Mouse (Mus musculus) left cerebral cortex, postnatal 36 days (tissue): ENCODE data around the gene Steap1. TPM values are rescaled to one million over a fixed set of nuclear protein-coding genes. Genes with fewer than 3 reads are reported as not detected.

Experiments
- DNase-seq, 2 experiments: peaks; one replicate each; pipeline ENCODE4 v3.0.0; 2021 to 2022; ENCODE audit warnings: low spot score in 2 of 2, mixed read lengths in 1 of 2
- intact Hi-C: fragments of 180-260 bp; cut with DNase I; formaldehyde crosslinking; loops from one replicate; pipeline ENCODE4 v1.15.1; 2025
- total RNA-seq, 2 experiments: library from RNA; stranded (reverse); gene quantifications; 2 replicates each; pipeline ENCODE4 v1.2.3; 2021

Steap1 gene
- not detected for total RNA-seq

GRCm38 (mm10) chr5:5748866-5749682 lies at the start of gene Steap1:
TSS of gene Steap1 (minus strand) at chr5:5749326.
- intact Hi-C loops: no loop called here
- DNase-seq: peak; percentile 68 to 73

DNA sequence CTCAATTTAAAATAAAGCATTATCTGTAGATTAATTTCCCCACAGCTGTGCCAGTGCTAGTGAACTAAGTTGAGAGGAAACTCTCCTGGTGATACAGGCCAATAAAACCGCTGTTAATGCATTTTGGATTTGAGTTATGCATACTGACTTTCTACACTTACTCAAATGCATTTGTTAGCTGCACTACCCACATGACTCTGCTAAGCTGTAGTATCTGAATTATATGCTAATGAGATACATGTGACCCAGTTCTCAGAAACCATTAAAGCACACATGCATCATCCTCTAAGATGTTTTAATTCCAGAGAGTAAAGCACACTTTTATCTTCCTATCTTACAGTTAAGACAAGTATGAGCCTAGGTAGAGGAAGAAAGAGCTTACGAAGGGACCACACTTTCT lies 38.0 kb upstream of the Steap1 start:
- DNase-seq: no peak
- intact Hi-C loops: no loop called here

DNA sequence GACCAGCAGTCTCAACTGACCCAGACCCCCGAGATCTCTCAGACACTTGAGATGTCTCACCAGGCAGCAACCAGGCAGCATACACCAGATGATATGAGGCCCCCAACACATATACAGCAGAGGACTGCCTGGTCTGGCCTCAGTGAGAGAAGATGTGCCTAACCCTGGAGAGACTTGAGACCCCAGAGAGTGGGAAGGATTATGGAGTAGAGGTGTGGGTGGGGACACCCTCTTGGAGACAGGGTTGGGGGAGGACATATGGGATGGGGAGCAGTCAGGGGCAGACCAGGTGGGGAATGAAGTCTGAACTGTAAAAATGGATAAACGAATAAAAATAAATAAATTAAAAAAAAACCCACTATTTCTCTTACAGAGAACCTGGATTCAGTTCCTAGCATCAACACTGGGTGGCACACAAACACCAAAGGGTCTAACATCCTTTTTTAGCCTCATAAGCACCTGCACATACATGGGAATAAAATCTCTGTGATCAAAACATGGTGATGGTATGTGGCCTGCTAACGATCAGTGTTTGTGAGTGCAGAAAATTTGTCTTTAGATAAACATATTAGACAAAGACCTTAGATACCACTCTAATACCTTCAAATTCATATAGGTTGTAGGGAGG lies 7.4 kb upstream of the Steap1 start:
- DNase-seq: no peak
- intact Hi-C loops: no loop called here

GRCm38 (mm10) chr5:5755039-5755438 lies 5.9 kb upstream of the Steap1 start:
- intact Hi-C loops: no loop called here
- DNase-seq: peak; percentile 37 to 59

DNA sequence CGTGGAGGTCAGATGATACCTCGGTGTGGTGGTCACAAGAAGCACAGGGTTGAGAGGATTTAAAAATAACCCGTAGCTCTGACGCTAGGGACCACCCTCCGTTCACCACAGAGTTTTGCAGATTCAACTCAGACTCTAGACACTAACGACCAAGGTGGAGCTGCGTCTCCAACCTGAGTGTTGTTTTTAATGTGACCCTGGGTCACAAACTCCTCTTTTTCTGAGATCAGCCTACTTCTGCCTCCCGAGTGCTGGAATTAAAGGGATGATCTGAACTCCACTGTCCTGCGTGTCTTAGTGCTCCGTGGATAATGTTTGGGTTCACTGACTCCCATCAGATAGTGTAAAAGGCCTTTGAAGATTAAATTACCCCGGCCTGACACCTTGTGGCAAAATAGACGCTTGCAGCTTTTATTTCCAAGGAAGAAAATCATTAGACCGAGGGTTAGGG lies 671 bp upstream of the Steap1 start:
- DNase-seq: peak in 1 of 2 experiments; percentile 26
- intact Hi-C loops: loop anchor here (1.0 kb wide), 2 partner anchors 103 to 255 kb away; no protein-coding TSS in a partner anchor

DNA sequence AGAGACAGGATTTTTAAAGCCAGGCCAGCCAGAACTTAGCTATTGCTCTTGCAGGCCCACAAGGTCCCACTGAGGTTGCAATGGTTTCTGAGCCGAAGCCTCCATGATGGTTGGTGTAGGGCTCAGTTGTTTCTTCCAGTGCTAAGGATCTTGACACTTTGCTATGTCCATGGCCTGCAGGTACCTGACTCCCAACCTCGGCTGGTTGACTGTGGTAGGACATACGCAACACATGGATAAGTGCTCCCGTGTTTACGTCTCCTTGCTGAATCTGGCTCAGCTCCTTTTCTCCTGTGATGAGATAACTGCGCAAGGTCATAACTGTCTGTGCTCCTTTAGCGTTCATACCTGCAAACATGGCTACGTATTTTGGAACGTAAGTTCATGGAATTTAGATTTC lies 14.7 kb downstream of the Steap1 start:
- intact Hi-C loops: no loop called here
- no peak for DNase-seq

DNA sequence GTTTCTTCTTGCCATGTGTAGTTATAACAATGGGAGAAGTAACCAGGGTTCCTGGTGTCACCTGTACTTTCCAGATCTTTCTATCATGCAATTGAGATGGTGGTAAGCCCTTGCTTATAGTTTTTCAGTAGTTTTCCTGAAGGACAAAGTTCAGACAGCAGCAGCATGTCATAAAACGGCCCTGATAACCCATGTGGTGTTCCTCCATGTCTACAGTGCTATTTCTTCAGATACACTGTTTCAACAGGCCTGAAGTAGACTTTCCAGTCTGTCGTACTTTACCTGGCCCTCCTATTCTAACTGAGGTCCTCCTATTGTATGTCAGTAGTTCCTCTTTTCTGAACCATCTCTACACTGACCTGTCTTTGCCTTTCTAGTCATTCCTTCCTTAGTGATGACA lies 16.3 kb downstream of the Steap1 start:
- intact Hi-C loops: no loop called here

GRCm38 (mm10) chr5:5732208-5732607 lies 16.9 kb downstream of the Steap1 start:
- intact Hi-C loops: no loop called here
- no peak for DNase-seq

More for the DNA sequence above, 16.3 kb downstream of the Steap1 start:
- DNase-seq: no peak

DNA sequence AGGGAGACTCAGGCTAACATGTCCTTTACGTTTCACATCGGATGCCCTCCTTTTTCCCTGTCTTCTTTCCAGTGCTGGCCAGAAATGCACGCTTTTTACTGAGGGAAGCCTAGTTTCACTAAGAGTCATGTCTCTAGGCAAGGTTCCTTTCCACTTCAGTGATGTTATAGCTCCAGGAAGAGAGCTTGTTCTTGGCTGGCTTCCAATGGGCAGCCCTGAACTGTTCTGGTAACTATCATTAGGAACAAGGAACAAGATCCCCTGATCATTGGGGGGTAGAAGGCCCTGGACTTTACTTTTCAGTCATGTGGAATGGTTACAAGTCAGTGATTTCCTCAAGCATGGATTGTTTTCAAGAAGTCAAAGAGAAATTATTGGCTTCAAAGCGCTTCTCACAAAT lies 19.2 kb downstream of the Steap1 start:
- no peak for DNase-seq
- intact Hi-C loops: no loop called here

- intact Hi-C loops: no loop called here
- no peak for DNase-seq
These were observed 26.9 kb downstream of the Steap1 start for GRCm38 (mm10) chr5:5722217-5722616.

DNA sequence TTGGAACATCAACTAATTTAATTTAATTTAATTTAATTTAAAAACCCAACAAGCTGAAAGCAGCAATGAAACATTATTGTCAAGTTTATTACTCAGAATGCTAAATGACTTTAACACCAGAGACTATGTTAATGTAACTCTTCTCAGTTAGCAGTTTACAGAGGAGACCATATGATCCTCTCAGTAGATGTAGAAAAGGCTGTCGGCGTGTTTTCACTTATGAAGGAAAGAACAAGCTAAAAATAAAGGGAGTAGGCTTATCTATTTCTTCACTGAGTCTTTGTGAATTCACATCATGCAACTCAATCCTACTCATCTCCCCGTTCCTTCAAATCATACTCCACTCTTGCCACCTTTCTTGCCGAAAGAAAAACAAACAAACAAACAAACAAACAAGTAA lies 38.1 kb downstream of the Steap1 start:
- DNase-seq: no peak
- intact Hi-C loops: no loop called here

GRCm38 (mm10) chr5:5707341-5708278 lies 41.5 kb downstream of the Steap1 start:
- DNase-seq: no peak
- intact Hi-C loops: no loop called here

GRCm38 (mm10) chr5:5705019-5705418 lies 44.1 kb downstream of the Steap1 start:
- no peak for DNase-seq
- intact Hi-C loops: no loop called here

DNA sequence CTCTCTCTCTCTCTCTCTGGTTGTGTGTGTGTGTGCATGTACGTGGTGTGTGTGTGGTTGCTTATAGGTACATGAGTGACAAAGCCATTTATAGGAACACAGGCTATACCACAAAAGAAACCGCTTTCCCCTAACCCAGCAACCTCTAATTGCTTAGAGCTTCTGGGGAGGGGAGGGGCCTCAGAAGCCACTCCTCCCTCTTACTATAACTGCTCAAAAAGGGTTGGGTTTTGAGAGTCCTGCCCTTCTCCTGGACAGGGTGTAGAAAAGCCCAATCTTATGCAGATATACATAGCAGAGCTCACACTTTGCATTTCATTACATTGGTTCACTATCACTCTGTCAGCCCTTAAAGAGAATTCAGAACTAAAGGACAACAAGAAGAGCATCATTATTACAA lies 48.7 kb downstream of the Steap1 start:
- intact Hi-C loops: no loop called here
- DNase-seq: no peak

GRCm38 (mm10) chr5:5698830-5699229 lies 50.3 kb downstream of the Steap1 start:
- DNase-seq: no peak
- intact Hi-C loops: no loop called here

GRCm38 (mm10) chr5:5695401-5695942 lies 53.7 kb downstream of the Steap1 start:
- intact Hi-C loops: no loop called here

GRCm38 (mm10) chr5:5693956-5694653 lies 55.0 kb downstream of the Steap1 start, which contains the start of gene Steap2:
TSS of gene Steap2 (minus strand) at chr5:5694578.
- DNase-seq: peak; percentile 25 to 49
- intact Hi-C loops: loop anchor here (5.0 kb wide), 1 partner anchor 47 kb away; no protein-coding TSS in a partner anchor

More at GRCm38 (mm10) chr5:5695401-5695942, 53.7 kb downstream of the Steap1 start:
- DNase-seq: no peak

- DNase-seq: peak in 1 of 2 experiments; percentile 11
- intact Hi-C loops: loop anchor here (5.0 kb wide), 1 partner anchor 46 kb away; no protein-coding TSS in a partner anchor
These were observed 55.6 kb downstream of the Steap1 start for GRCm38 (mm10) chr5:5693541-5693955.
